Mouse (Mus musculus) spleen, adult 2 months (tissue): ENCODE data around the gene Retreg1.

Source experiments
- CTCF ChIP-seq: fragments of 200-500 bp; IDR thresholded peaks from 2 replicates; pipeline ENCODE4 v1.5.1; 2011; ENCODE audit warnings: mild to moderate bottlenecking, inconsistent platforms; ENCODE audit not compliant: insufficient read depth, insufficient read length, insufficient replicate concordance; ENCODE audit errors: extremely low read depth
- POLR2A ChIP-seq: fragments of 200-500 bp; IDR thresholded peaks from 2 replicates; pipeline ENCODE4 v1.6.1; 2011; ENCODE audit warnings: low read depth, low read length, inconsistent platforms

- no peak for TF ChIP-seq CTCF
- TF ChIP-seq POLR2A = no peak
These were observed 91.4 kb downstream of the Retreg1 start for GRCm38 (mm10) chr15:25934411-25934810.
